Mouse (Mus musculus) layer of hippocampus, adult 2 months (tissue): ENCODE data around the gene Gm5934. TPM values are rescaled to one million over a fixed set of nuclear protein-coding genes. Genes with fewer than 3 reads are reported as not detected.
"Not testable (repeated sequence)": the region's sequence is repeated elsewhere in the genome, so short reads cannot be mapped to it uniquely, and the experiment has no call there.

Source experiments
- DNase-seq, 2 experiments: peaks; one replicate each; pipeline ENCODE4 v3.0.0; 2022; ENCODE audit warnings: low spot score in 2 of 2
- H3K27ac ChIP-seq: fragments of 200-600 bp; 2 replicates; pipeline ENCODE4 v1.8.1; 2022
- H3K4me3 ChIP-seq: fragments of 200-600 bp; 2 replicates; pipeline ENCODE4 v1.8.1; 2022; ENCODE audit warnings: mild to moderate bottlenecking
- long read RNA-seq, 2 experiments: library from polyadenylated mRNA; stranded (forward); transcript quantifications; one replicate each; pipeline ENCODE4 v2.0.0; 2021; ENCODE audit warnings: borderline mapping rate in 2 of 2
- total RNA-seq, 2 experiments: library from RNA; stranded (reverse); gene quantifications; 2 replicates each; pipeline ENCODE4 v1.2.3; 2021

Gene Gm5934
- not detected for total RNA-seq
- long read RNA-seq, experiment 1: 0 reads
- long read RNA-seq, experiment 2: 0 reads

GRCm38 (mm10) chrX:24500660-24501059 is at the start of gene Gm5934:
TSS of gene Gm5934 (minus strand) at chrX:24500760.
- H3K4me3 ChIP-seq, DNase-seq, H3K27ac ChIP-seq: not testable (repeated sequence)

Other genes with a start within 250 kb of the Gm5934 start
- gene Gm4297, start 74.1 kb upstream of the Gm5934 start, total RNA-seq: not detected